Mouse (Mus musculus) E14TG2a.4 (cell line): ENCODE data around the gene Gm45799.

Experiments used
- H3K27me3 ChIP-seq: 2 replicates; pipeline ENCODE4 v1.6.1; 2014; ENCODE audit warnings: low read length, control low read depth; ENCODE audit not compliant: insufficient read depth
- H3K36me3 ChIP-seq: 2 replicates; pipeline ENCODE4 v1.6.1; 2014; ENCODE audit warnings: low read length, control low read depth; ENCODE audit not compliant: insufficient read depth
- H3K4me1 ChIP-seq: replicated peaks from 2 replicates; pipeline ENCODE4 v1.6.1; 2014; ENCODE audit warnings: low read depth, low read length, control low read depth
- H3K4me3 ChIP-seq: replicated peaks from 2 replicates; pipeline ENCODE4 v1.5.1; 2014; ENCODE audit warnings: mild to moderate bottlenecking, low read length
- H3K9me3 ChIP-seq: 2 replicates; pipeline ENCODE4 v1.6.1; 2014; ENCODE audit warnings: low read length, control low read depth
- CTCF ChIP-seq: conservative IDR thresholded peaks from 2 replicates; pipeline ENCODE4 v1.5.1; 2014; ENCODE audit warnings: low read length
- NANOG ChIP-seq: IDR thresholded peaks from 2 replicates; pipeline ENCODE4 v1.6.1; 2014; ENCODE audit warnings: borderline replicate concordance, low read length, mixed read lengths
- POU5F1 ChIP-seq: IDR thresholded peaks from 2 replicates; pipeline ENCODE4 v1.6.1; 2014; ENCODE audit warnings: low read length, borderline replicate concordance

Gene Gm45799

DNA sequence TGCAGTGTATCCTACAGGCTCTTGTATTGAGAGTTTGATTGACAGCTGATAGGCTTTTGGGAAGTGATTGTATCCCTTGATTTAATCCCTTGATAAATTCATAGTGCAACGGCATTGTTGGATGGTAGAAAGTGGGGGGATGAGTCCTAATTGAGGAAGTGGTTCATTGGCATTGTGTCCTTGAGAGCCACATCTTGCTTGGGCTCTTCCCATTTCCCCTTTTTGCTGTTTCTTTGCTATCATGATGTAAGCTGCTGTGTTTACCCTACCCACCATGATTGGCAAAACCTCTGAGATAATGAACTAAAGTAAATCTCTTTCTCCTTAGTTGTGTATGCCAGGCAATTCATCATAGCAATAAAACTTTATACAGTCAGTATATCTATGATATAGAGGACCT, 50.5 kb downstream of the Gm45799 start:
- H3K9me3 ChIP-seq = no peaks in the 10 kb centered on the region
- H3K27me3 ChIP-seq = peaks cover 16% of the 10 kb centered on the region
- H3K4me3 ChIP-seq = no peak overlapping the region
- peaks cover 5% of the 10 kb centered on the region for H3K4me1 ChIP-seq
- TF ChIP-seq POU5F1 (no peak), NANOG (no peak), CTCF (no peak)
- no peaks in the 10 kb centered on the region for H3K36me3 ChIP-seq

DNA sequence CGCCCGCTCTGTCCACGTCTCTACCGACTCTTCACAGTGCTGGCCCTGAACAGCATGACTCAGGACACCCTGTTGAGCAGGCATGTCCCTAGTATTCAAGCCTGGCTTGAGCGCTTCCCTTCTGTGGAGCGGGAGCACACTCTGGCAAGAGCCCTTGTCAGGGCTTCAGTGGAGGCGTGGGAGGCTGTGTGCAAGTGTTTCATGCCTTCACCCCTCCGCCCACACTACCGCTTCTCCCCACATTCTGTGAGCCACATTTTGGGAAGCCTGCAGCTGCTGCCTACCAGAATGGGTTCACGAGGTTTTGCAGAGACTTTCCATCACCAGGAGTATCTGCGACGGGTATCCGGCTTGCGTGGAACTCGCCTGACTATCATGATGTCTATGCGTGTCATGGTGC, 62.8 kb downstream of the Gm45799 start:
- peak overlapping the region; percentile 11; the same call in 1 of the 2 replicates for H3K4me3 ChIP-seq
- TF ChIP-seq NANOG (no peak), CTCF (no peak), POU5F1 (no peak)
- H3K4me1 ChIP-seq = peaks cover 3% of the 10 kb centered on the region; the same call in 1 of the 2 replicates
- no peaks in the 10 kb centered on the region; the same call in 1 of the 2 replicates for H3K9me3 ChIP-seq
- H3K27me3 ChIP-seq = peaks cover 7% of the 10 kb centered on the region; the same call in 1 of the 2 replicates
- no peaks in the 10 kb centered on the region for H3K36me3 ChIP-seq

DNA sequence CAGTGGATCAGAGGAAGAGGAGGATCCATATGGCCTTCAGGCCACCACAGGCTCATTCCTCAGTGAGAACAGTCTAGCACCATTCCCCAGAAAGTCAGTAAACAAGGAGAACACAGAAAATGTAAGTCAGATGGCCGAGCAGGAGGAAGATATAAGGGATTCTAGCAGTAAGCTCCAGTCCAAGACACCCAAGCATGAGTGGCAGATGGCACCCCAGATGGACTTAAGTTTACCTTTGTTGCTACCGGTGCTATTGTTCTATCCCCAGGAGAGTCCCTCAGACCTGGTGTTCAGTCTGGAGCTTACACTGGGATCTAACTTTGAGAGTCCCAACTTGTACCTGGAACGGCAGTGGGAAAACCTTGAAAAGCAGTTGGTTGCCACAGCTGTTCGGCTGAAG, 63.5 kb downstream of the Gm45799 start:
- H3K36me3 ChIP-seq = no peaks in the 10 kb centered on the region
- H3K4me1 ChIP-seq = peaks cover 3% of the 10 kb centered on the region; the same call in 1 of the 2 replicates
- no peaks in the 10 kb centered on the region; the same call in 1 of the 2 replicates for H3K9me3 ChIP-seq
- H3K4me3 ChIP-seq = no peak overlapping the region
- no peak for TF ChIP-seq POU5F1
- TF ChIP-seq CTCF = no peak
- no peak for TF ChIP-seq NANOG
- H3K27me3 ChIP-seq = peaks cover 7% of the 10 kb centered on the region; the same call in 1 of the 2 replicates

DNA sequence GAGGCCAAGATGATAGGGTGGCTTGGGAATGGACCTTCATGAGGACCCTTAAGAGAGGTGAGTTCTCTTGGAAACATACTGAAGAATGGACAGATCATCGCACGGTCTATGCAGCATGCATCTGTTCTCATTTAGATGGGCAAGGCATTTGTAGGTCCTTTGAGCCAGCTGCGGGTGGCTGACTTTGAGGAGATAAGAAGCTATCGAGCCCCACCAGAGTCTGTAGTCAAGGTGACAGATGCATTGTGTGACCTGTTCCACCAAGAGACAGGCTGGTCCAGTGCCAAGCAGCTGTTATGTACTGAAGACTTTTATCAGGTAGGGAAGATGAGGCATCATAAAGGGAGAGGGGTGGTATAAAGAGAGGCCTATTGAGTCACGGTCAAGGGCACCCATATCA, 68.4 kb downstream of the Gm45799 start:
- Histone ChIP-seq H3K27me3 (peaks cover 6% of the 10 kb centered on the region; the same call in 1 of the 2 replicates), H3K4me1 (no peaks in the 10 kb centered on the region), H3K36me3 (no peaks in the 10 kb centered on the region), H3K4me3 (no peak overlapping the region), H3K9me3 (no peaks in the 10 kb centered on the region)
- TF ChIP-seq POU5F1 = no peak
- TF ChIP-seq CTCF = no peak
- no peak for TF ChIP-seq NANOG

DNA sequence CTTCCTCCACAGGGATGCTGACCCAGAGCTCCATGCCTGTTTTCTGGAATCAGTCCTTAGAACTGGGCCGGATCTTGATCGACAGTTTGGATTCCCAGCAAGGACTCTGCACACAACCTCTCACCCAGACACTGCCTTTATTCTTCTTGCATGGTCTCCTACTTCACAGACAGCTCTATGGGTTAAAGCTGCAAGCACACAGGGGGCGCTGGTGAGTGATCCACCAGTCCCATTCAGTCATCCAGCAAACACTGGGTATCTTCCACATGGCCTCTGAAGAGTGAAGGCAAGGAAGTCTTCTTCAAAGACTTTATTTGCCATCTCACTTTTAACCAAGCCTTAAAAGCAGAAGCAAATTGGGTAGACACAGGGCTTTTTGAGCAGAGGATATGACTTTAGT, 75.0 kb downstream of the Gm45799 start:
- no peaks in the 10 kb centered on the region for H3K9me3 ChIP-seq
- H3K4me3 ChIP-seq = no peak overlapping the region
- TF ChIP-seq CTCF (peak; percentile 40), NANOG (no peak), POU5F1 (no peak)

DNA sequence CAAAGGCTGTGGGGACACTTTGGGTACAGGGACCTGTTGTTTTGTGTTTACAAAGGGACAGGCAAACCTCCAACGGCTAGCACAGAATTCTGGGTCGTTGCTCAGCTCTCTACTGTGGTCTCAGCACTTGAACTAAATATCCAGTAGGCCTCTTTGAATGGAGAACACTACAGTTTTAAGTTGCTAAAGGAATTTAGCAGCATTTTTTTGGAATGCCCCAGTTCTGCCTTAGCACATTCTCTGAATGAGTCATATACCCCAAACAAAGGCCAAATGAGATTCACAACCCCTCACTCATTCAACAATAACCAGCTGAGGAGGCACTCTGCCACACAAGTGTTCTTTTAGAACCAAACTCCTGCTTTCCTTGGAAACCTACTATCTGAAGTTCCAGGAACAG, 81.6 kb downstream of the Gm45799 start:
- Histone ChIP-seq H3K4me1 (peaks cover 14% of the 10 kb centered on the region; the same call in 1 of the 2 replicates), H3K36me3 (no peaks in the 10 kb centered on the region), H3K4me3 (no peak overlapping the region), H3K27me3 (peaks cover 9% of the 10 kb centered on the region; the same call in 1 of the 2 replicates), H3K9me3 (no peaks in the 10 kb centered on the region)
- TF ChIP-seq NANOG (no peak), CTCF (no peak), POU5F1 (no peak)

More for the DNA sequence above, 75.0 kb downstream of the Gm45799 start:
- Histone ChIP-seq H3K36me3 (no peaks in the 10 kb centered on the region), H3K4me1 (peaks cover under 1% of the 10 kb centered on the region; the same call in 1 of the 2 replicates), H3K27me3 (peaks cover 4% of the 10 kb centered on the region; the same call in 1 of the 2 replicates)

DNA sequence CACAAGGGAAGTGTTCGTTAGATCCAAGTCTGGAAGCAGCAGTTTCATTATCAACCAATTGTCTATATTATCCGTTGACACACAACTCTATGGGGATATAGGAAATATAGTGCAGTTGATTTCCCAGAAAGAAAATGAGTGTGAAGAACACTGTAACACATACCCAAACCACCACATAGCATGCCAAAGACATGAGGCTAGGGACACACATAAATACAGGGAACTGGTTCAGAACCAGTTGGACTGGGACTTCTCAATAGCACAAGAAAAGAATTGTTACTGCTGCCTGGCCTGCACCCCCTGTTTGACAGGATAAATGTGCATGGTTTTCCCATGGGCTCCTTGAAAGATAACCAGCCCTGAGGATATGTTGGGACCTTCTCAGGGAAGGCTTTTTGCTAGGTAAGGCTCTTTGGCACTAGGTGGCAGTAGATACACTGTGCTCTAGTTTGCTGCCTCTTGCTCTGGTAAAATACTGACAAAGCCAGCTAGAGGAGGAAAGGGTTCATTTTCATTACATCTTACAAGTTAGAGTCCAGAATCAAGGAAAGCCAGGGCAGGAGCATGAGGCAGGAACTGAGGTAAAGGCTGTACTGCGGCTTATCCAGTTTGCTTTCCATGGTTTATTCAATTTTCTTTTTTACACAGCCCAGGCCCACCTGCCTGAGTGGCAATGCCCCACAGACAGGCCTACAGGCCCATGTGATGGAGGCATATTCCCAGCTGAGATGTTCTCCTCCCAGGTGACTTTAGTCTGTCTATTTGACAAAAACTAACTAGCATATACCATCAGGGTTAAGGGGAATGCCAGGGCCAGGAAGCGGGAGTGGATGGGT, 86.0 kb downstream of the Gm45799 start:
- Histone ChIP-seq H3K4me3 (no peak overlapping the region), H3K36me3 (peaks cover 33% of the 10 kb centered on the region), H3K27me3 (0 out of 2 replicates have a peak, but pooled peaks cover under 1% of the 10 kb centered on the region), H3K4me1 (peaks cover 5% of the 10 kb centered on the region; the same call in 1 of the 2 replicates), H3K9me3 (no peaks in the 10 kb centered on the region)
- TF ChIP-seq NANOG = no peak
- TF ChIP-seq CTCF = peak; percentile 67

DNA sequence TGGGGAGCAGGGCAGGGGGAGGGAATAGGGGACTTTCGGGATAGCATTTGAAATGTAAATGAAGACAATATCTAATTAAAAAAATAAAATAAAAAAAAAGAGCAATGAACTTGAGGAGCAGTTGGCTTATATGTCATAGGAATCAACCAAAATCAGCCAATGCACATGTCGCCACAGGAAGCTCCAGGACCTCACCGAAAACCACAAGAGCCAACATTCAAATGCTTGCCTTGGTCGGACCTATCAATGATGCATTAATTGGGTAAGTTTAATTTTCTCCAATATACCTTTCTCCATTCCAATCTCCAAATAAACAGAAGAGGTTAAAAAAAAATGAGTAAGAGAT, 86.6 kb downstream of the Gm45799 start:
- TF ChIP-seq POU5F1 = no peak
- TF ChIP-seq NANOG = no peak
- no peak for TF ChIP-seq CTCF

DNA sequence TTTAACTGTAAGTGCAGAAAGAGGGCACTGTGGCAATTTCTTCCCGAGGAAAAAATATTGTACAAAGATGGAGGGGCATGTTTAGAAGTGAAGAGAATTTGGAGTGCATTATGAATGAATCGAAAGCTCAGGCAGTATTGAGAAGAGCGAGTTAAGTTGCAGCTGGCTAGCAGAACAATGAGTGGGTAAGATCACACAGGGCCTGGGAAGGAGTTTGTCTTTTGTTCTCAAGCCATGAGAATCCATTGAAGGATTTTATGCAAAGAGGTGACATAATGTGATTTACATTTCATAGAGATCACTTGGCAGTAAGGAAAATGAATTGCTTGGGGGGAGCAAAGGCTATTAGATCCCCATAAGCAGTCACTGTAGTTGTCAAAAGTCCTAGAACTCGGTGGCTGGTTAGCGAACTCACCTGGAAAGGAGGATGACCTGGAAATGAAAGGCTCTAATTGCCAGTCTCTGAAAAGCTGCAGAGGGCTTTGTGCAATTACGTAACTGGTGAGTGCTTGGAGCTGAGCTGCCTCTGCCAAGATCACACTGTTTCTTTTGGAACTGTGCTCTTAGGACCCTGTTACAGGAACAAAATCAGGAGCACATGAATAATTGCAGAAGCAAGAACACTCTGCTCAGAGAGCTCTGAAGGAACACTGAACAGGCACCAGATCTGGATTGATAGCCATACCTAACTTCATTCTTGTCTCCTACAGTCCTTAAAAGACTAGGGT, 88.5 kb downstream of the Gm45799 start:
- no peaks in the 10 kb centered on the region for H3K27me3 ChIP-seq
- peaks cover 58% of the 10 kb centered on the region for H3K36me3 ChIP-seq
- H3K4me3 ChIP-seq = no peak overlapping the region
- H3K9me3 ChIP-seq = no peaks in the 10 kb centered on the region
- H3K4me1 ChIP-seq = peaks cover 10% of the 10 kb centered on the region
- no peak for TF ChIP-seq CTCF
- no peak for TF ChIP-seq POU5F1
- TF ChIP-seq NANOG = no peak

More for the DNA sequence above, 86.6 kb downstream of the Gm45799 start:
- Histone ChIP-seq H3K4me1 (peaks cover 4% of the 10 kb centered on the region; the same call in 1 of the 2 replicates), H3K4me3 (no peak overlapping the region), H3K36me3 (peaks cover 39% of the 10 kb centered on the region), H3K9me3 (no peaks in the 10 kb centered on the region), H3K27me3 (no peaks in the 10 kb centered on the region)
